Mouse (Mus musculus): ENCODE data around the gene Zfp945. TPM values are rescaled to one million over a fixed set of nuclear protein-coding genes. Genes with fewer than 3 reads are reported as not detected.

Zfp945 gene
- total RNA-seq (2023) = 14.4 TPM

DNA sequence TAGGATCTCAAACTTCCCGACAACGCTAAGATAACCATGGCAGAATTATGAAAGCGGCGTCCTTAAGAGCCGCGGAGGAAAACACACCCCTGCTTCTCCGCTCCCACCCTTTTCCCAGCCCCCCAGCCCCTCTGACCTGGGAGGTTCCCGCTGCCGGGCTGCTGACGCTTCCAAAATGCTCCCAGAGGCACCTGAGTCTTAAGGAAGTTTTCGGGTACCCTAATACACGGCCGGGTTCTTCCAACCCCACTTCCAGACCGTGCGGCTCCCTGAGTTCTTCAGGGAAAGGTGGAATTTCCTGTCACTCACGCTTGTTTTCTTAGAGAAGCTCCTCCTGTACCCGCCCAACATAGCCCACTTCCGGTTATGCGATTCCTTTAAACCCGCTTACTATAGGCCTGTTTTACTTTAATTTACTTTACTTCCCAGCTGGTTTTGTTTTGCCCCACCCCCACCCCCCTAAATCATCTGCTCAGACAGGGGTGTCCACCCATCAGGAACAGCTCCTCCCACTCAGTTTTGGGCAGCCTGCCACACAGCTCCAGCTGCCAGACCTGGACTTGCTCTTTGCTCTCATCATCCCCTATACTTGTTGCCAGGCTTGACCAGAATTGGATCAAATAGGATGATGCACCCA is at the start of gene Zfp945:
Gene Zfp945, minus strand, starts transcription at position 290 of the 637 bp plus-strand sequence.

Other genes with a start within 250 kb of the Zfp945 start
- not detected for gene Vmn2r113, start 75.8 kb upstream of the Zfp945 start, total RNA-seq (2023)
- gene Vmn2r-ps130, start 194.0 kb upstream of the Zfp945 start, total RNA-seq (2023) = not detected

All from CD4-positive naive resting alpha-beta T cell, adult 76 days (primary cell).